Mouse (Mus musculus) embryonic stem cell, embryonic (primary cell): ENCODE measurements around the gene Sdf2l1.

Source experiments
- CTCF ChIA-PET, 4 experiments: fragments of 300-600 bp in 2 of 4; fragments of 350-600 bp in 2 of 4; sonication (Branson Sonifier 250); formaldehyde crosslinking; loops; one replicate each; lab custom pipeline; 2022; ENCODE audit warnings: inconsistent platforms in 2 of 4; lab: Charles Lee
- POLR2A ChIA-PET, 4 experiments: fragments of 300-600 bp in 2 of 4; fragments of 350-600 bp in 2 of 4; sonication (Branson Sonifier 250); formaldehyde crosslinking; loops; one replicate each; lab custom pipeline; 2022; ENCODE audit warnings: antibody characterized with exemption in 4 of 4, inconsistent platforms in 1 of 4; lab: Charles Lee

Sdf2l1 gene

DNA sequence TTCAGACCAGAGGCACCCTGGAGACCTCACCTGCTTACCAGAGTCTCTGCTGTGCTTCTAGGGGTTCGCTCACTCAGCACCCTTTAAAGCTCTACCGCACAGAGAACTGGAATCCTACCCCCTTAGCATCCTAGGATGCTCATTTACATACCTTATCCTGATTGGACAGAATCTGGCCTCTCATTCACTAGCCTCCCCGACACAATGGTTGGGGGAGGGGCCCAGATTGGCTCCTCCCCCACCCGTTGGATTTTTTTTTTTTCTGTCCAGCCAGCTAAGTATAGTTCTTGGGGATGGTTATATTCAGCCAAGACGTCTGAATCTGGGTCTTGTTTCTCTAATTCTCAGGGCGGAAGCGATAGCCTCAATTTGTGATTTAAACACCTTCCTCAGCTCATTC is 12.2 kb upstream of the Sdf2l1 start, which contains the start of gene Ydjc:
TSS of gene Ydjc (plus strand) at position 283 of the 400 bp plus-strand sequence.
- ChIA-PET POLR2A (interaction anchor here (0.6 to 10.2 kb wide), 24 partner anchors 8 to 470 kb away, joined by 3 to 124 read pairs (median 4); partner anchors contain the start of genes Sdf2l1 (in 3 of the 4), 2610318N02Rik (in 2 of the 4), Hic2 (in 1 of the 4) and Ppil2 (in 1 of the 4)), CTCF (interaction anchor here (0.6 to 1.7 kb wide), 11 partner anchors 9 to 132 kb away, joined by 3 to 12 read pairs (median 5); partner anchors contain the start of genes Sdf2l1 (in 3 of the 4), 2610318N02Rik (in 1 of the 4), Rimbp3 (in 1 of the 4) and Ypel1 (in 1 of the 4))

DNA sequence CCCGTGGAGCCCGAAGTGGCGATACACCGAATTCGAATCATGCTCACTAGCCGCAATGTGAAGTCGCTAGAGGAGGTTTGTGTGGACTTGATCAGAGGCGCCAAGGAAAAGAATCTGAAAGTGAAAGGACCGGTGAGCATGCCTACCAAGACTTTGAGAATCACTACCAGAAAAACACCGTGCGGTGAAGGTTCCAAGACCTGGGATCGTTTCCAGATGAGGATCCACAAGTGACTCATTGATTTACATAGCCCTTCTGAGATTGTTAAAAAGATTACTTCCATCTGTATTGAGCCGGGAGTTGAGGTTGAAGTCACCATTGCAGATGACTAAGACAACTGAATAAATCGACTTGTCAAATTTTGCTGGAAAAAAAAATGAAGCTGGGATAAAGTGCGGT is 5.2 kb upstream of the Sdf2l1 start:
- ChIA-PET POLR2A (interaction anchor here in 2 of 4 experiments (0.7 to 11.5 kb wide), 4 partner anchors 12 to 36 kb away, joined by 3 to 81 read pairs (median 3); partner anchors contain the start of gene 2610318N02Rik (in 2 of the 2)), CTCF (interaction anchor here in 1 of 4 experiments (0.6 kb wide), 2 partner anchors 295 to 381 kb away, joined by 3 read pairs; no protein-coding TSS in a partner anchor)

GRCm38 (mm10) chr16:17132906-17133200 is 670 bp upstream of the Sdf2l1 start:
- ChIA-PET CTCF (interaction anchor here in 3 of 4 experiments (0.6 to 2.7 kb wide), 20 partner anchors 9 to 425 kb away, joined by 3 to 30 read pairs (median 5); partner anchors contain the start of genes Ccdc116 (in 1 of the 3) and Ydjc (in 1 of the 3)), POLR2A (interaction anchor here (0.6 to 11.5 kb wide), 74 partner anchors 8 to 473 kb away, joined by 3 to 124 read pairs (median 5); partner anchors contain the start of genes Ydjc (in 4 of the 4), 2610318N02Rik (in 2 of the 4), Ccdc116 (in 2 of the 4) and Hic2 (in 2 of the 4))

DNA sequence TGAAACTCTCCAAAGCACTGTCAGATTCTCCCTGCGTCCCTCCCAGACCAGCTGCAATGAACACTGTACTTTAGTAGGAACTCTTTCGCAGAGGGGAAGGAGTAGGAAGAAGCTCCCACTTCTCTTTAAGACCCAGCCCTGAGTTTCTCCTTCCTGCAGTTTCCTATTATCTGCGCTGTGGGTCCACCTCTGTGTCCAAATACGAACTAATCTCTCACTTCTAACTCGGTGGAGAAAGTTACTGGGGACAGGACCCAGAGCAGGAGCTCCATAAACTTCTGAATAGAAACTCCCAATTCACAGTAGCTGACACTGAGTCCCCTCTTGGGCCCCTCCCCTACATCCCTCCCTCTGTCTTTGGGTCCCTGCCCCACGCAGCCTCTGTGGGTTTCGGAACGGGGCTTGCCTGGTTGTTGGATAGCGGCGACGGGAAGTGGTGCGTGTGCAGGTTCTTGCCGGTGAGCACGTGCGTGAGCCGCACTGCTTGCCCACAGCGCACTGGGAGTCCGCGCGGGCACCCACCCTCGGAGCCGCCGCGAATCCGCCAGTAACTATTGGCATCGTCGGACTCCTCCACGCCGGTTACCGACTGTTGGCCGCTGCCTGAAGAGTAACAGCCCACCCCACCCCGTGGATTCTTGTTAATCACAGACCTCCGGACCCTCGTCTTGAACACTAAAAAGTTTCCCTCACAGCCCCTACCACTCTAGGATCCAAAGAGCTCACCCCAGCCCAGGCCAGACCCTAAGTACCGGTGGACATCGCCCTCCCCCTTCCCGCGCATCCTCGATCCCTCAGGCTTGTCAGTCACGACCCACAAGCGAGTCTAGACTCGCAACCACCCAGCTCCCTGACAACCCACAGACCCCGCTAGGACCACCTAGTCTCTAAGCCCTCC is 743 bp downstream of the Sdf2l1 start:
- ChIA-PET POLR2A (interaction anchor here (0.6 to 11.5 kb wide), 86 partner anchors 8 to 535 kb away, joined by 3 to 124 read pairs (median 5); partner anchors contain the start of genes Ydjc (in 3 of the 4), Ccdc116 (in 2 of the 4), Ppil2 (in 2 of the 4) and 2610318N02Rik (in 1 of the 4)), CTCF (interaction anchor here (0.5 to 2.9 kb wide), 39 partner anchors 8 to 426 kb away, joined by 3 to 30 read pairs (median 4); partner anchors contain the start of genes Ydjc (in 3 of the 4), Ccdc116 (in 1 of the 4), Ppil2 (in 1 of the 4) and Rimbp3 (in 1 of the 4))

DNA sequence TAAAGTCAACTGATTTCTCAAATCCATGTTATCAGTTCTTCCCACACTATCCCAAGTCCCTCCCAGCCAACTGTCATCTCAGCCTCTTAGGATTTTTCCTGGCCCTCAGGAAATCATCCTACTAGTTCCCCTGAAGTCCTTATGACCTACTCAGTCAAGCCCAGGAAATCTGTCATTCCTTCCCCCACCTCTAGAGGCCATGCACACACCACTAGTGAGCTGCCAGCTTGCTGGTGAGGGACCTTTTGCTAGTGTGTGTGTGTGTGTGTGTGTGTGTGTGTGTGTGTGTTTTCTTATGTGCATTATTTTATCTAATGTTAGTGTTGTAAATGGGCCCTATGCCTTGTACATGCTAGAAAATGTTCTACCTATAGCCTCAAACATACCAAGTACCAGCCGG is 4.9 kb downstream of the Sdf2l1 start:
- CTCF ChIA-PET = interaction anchor here in 3 of 4 experiments (0.6 to 1.6 kb wide), 14 partner anchors 19 to 413 kb away, joined by 3 to 9 read pairs (median 4); no protein-coding TSS in a partner anchor

GRCm38 (mm10) chr16:17124871-17125520 is 7.2 kb downstream of the Sdf2l1 start, which contains the start of gene 2610318N02Rik:
Gene 2610318N02Rik, minus strand, starts transcription at chr16:17125167.
- POLR2A ChIA-PET = interaction anchor here (0.5 to 6.5 kb wide), 66 partner anchors 8 to 298 kb away, joined by 3 to 81 read pairs (median 4); partner anchors contain the start of genes Ccdc116 (in 2 of the 4), Hic2 (in 2 of the 4), Ppil2 (in 2 of the 4) and Ydjc (in 2 of the 4)
- CTCF ChIA-PET = interaction anchor here in 3 of 4 experiments (0.5 to 2.4 kb wide), 16 partner anchors 17 to 307 kb away, joined by 3 to 11 read pairs (median 5); partner anchors contain the start of genes Ccdc116 (in 1 of the 3), Rimbp3 (in 1 of the 3), Tmem191c (in 1 of the 3) and Ydjc (in 1 of the 3)

More for the DNA sequence above, 4.9 kb downstream of the Sdf2l1 start:
- POLR2A ChIA-PET = interaction anchor here in 2 of 4 experiments (0.5 to 1.5 kb wide), 8 partner anchors 11 to 149 kb away, joined by 3 to 6 read pairs (median 4); partner anchors contain the start of genes Ppil2 (in 1 of the 2), Tmem191c (in 1 of the 2) and Ydjc (in 1 of the 2)

GRCm38 (mm10) chr16:17124119-17124870 is 7.9 kb downstream of the Sdf2l1 start:
- ChIA-PET POLR2A (interaction anchor here in 3 of 4 experiments (0.5 to 6.5 kb wide), 56 partner anchors 7 to 430 kb away, joined by 3 to 81 read pairs (median 5); partner anchors contain the start of genes Ccdc116 (in 2 of the 3), Hic2 (in 2 of the 3), Ppil2 (in 2 of the 3) and Sdf2l1 (in 2 of the 3)), CTCF (interaction anchor here in 3 of 4 experiments (0.6 to 2.4 kb wide), 16 partner anchors 8 to 308 kb away, joined by 3 to 11 read pairs (median 4); partner anchors contain the start of genes Ccdc116 (in 1 of the 3), Rimbp3 (in 1 of the 3), Sdf2l1 (in 1 of the 3) and Tmem191c (in 1 of the 3))

DNA sequence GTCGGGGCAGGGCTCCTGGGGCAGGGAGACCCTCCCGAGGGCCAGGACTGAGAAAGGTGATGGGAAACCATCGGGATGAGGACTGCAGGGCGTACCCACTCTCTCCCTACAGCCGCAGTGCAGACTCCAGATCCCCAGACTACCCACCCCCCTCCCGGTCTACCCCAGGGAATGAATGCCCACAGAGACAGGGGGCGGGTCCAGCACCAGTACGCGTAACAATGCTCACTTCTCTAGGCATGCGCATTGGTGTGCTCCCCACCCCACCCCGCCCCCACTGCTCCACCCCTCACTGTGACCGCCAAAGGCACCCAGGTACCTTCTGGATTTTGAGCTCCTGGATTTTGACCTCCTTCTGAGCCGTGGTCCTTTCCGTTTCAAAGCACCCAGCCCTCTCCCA is 10.6 kb downstream of the Sdf2l1 start:
- ChIA-PET CTCF (interaction anchor here in 3 of 4 experiments (0.6 to 2.2 kb wide), 8 partner anchors 10 to 623 kb away, joined by 3 to 10 read pairs (median 5); partner anchors contain the start of genes Sdf2l1 (in 2 of the 3), Rimbp3 (in 1 of the 3) and Tmem191c (in 1 of the 3)), POLR2A (interaction anchor here (0.6 to 6.5 kb wide), 29 partner anchors 10 to 406 kb away, joined by 3 to 81 read pairs (median 4); partner anchors contain the start of genes Sdf2l1 (in 4 of the 4), Ccdc116 (in 2 of the 4), Ppil2 (in 2 of the 4) and Hic2 (in 1 of the 4))

DNA sequence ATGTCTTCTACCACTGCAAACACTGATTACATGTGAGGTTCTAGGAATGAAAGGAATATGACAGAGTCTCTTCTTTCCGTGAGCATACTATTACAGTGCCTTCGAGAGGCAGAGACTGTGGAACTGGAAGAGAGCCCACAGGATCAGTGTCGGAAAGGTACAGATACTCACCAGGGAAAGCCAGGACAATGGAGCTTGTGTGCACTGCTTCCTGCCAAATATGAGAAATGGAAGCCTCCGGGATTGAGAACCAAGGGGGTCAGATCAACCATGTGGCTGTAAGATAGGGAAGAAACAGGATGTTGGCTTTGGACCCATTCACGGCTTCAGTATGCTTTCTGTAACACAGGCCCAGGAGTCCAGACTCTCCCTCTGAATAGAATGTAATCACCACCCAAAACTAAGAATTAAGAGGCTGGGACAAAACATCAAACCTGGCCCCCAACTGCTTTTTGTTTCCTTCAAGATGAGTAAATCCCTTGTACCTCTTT is 14.8 kb downstream of the Sdf2l1 start:
- CTCF ChIA-PET = interaction anchor here in 1 of 4 experiments (0.6 kb wide), 1 partner anchor 159 kb away, joined by 5 read pairs; no protein-coding TSS in a partner anchor
- POLR2A ChIA-PET = interaction anchor here in 3 of 4 experiments (0.8 to 1.8 kb wide), 5 partner anchors 8 to 202 kb away, joined by 3 to 11 read pairs (median 4); partner anchors contain the start of genes 2610318N02Rik (in 2 of the 3) and Sdf2l1 (in 2 of the 3)

DNA sequence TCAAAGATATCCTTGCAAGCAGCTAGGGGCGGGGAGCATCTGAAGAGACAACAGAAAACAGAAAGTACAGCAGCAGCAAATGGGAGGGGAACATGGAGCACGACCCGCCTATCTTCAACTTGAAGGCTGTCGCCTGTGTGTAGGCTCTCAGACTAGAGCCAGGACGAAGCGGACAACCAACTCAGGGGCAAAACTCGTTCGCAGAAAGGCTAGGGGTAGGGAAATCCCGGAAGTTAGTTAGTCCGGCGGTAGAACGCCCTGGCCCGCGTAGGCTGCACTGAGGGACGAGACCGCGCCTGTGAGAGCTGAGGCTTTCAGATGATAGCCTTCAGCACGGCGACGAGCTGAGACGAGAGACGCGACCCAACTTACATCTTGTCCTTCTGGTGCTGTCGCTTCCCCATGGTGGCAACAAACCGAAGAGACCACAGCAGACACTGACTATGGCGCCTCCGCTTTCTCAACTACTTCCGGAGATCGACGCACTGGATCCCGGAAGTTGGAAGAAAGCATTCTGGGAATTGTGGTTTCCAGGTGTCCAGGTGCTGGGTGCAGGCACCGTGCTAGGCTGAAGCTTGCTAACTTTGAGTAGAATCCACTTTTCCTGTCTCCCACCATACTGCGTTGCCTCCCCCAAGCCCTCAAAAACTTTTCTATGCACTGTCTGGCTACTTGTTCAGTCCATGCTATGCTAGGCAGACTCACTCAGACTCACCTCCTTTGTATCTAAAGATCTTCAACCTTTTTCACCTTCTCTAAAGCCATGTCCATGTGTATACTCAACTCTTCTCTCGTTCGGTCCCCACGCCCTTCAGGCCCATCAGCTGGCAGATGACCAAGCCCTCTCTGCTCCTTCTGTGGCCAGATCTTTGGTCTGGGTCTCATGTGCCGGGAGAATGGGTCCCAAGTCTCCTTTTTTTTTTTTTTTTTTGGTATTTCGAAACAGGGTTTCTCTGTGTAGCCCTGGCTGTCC is 21.1 kb downstream of the Sdf2l1 start, which contains the start of gene Ppil2:
TSS of gene Ppil2 (minus strand) at position 487 of the 973 bp plus-strand sequence.
- POLR2A ChIA-PET = interaction anchor here (0.6 to 9.1 kb wide), 37 partner anchors 9 to 340 kb away, joined by 3 to 67 read pairs (median 3); partner anchors contain the start of genes Sdf2l1 (in 3 of the 4), 2610318N02Rik (in 2 of the 4), Ydjc (in 2 of the 4) and Ccdc116 (in 1 of the 4)
- CTCF ChIA-PET = interaction anchor here in 2 of 4 experiments (0.5 to 1.4 kb wide), 2 partner anchors 11 to 20 kb away, joined by 3 to 6 read pairs; no protein-coding TSS in a partner anchor

GRCm38 (mm10) chr16:17104600-17104999 is 27.6 kb downstream of the Sdf2l1 start:
- CTCF ChIA-PET = interaction anchor here in 3 of 4 experiments (1.2 to 1.3 kb wide), 3 partner anchors 24 to 220 kb away, joined by 3 to 4 read pairs (median 3); no protein-coding TSS in a partner anchor
- POLR2A ChIA-PET = interaction anchor here in 3 of 4 experiments (0.6 to 1.8 kb wide), 7 partner anchors 10 to 122 kb away, joined by 3 to 4 read pairs (median 3); partner anchors contain the start of genes Mapk1 (in 1 of the 3) and Sdf2l1 (in 1 of the 3)

DNA sequence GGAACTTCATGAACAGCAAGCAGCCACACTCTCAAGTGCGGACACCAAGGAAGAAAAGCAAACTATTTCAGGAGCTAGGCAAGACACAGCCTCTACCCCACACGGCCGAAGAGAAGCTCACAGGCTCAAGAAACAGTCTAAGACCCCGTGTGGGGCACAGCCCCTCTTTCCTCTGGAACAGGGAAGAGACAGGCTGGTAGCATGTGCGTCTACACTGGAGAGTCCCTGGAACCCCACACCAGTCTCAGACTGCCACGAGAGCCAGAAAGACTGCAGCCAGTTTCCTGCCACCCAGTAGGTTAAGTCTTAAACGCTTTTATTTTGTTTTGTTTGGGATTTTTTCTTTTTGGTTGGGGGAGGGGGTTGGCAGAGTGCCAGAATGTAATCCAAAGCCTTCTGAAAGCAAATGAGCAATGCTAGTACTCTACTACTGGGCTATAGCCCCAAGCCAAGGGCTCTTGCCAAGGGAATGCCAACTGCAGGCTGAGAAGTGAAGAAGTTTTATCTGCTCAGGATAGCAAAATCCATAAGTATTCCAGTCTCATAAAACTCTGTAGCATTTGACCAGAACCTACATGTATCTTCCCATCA is 29.5 kb downstream of the Sdf2l1 start:
- POLR2A ChIA-PET = interaction anchor here in 3 of 4 experiments (0.5 to 3.5 kb wide), 13 partner anchors 8 to 1481 kb away, joined by 3 to 14 read pairs (median 4); partner anchors contain the start of genes 2610318N02Rik (in 2 of the 3), Ppil2 (in 1 of the 3) and Ydjc (in 1 of the 3)

GRCm38 (mm10) chr16:17096938-17097337 is 35.2 kb downstream of the Sdf2l1 start:
- POLR2A ChIA-PET = interaction anchor here in 2 of 4 experiments (1.0 to 1.1 kb wide), 3 partner anchors 13 to 229 kb away, joined by 3 read pairs; no protein-coding TSS in a partner anchor

More for the DNA sequence above, 29.5 kb downstream of the Sdf2l1 start:
- CTCF ChIA-PET = no interaction called here

More at GRCm38 (mm10) chr16:17096938-17097337, 35.2 kb downstream of the Sdf2l1 start:
- CTCF ChIA-PET = no interaction called here
